Mouse (Mus musculus) spleen, adult 2 months (tissue): ENCODE data around the gene Ebf4.

Experiments
- CTCF ChIP-seq: fragments of 200-500 bp; IDR thresholded peaks from 2 replicates; pipeline ENCODE4 v1.5.1; 2011; ENCODE audit warnings: mild to moderate bottlenecking, inconsistent platforms; ENCODE audit not compliant: insufficient read depth, insufficient read length, insufficient replicate concordance; ENCODE audit errors: extremely low read depth
- POLR2A ChIP-seq: fragments of 200-500 bp; IDR thresholded peaks from 2 replicates; pipeline ENCODE4 v1.6.1; 2011; ENCODE audit warnings: low read depth, low read length, inconsistent platforms

GRCm38 (mm10) chr2:130358852-130359251 lies 63.9 kb downstream of the Ebf4 start:
- no peak for TF ChIP-seq CTCF
- TF ChIP-seq POLR2A = no peak
